Mouse (Mus musculus) layer of hippocampus, postnatal 10 days (tissue): Measurements from ENCODE around the gene Ttc26. TPM values are rescaled to one million over a fixed set of nuclear protein-coding genes. Genes with fewer than 3 reads are reported as not detected.
"Not testable (repeated sequence)": the region's sequence is repeated elsewhere in the genome, so short reads cannot be mapped to it uniquely, and the experiment has no call there.

ENCODE experiments used
- DNase-seq, 2 experiments: peaks; one replicate each; pipeline ENCODE4 v3.0.0; 2021; ENCODE audit warnings: low spot score in 2 of 2
- total RNA-seq, 2 experiments: library from RNA; stranded (reverse); gene quantifications; 2 replicates each; pipeline ENCODE4 v1.2.3; 2021

Gene Ttc26
- total RNA-seq, 2 experiments from 2014 or later = 9.8 to 10.1 TPM

DNA sequence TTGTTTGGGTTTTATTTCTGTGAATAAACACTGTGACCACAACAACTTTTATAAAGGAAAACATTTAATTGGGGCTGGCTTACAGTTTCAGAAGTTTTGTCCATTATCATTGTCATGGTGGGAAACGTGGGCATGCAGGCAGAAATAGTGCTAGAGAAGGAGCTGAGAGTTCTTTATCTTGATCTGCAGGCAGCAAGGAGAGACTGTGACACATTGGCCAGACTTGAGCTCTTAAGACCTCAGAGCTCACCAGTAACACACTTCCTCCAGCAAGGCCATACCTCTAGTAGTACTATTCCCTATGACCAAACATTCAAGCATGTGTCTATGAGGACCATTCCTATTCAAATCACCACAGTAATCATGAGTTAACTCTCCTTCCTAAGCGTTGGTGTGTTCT, 67.0 kb downstream of the Ttc26 start:
- no peak for DNase-seq

DNA sequence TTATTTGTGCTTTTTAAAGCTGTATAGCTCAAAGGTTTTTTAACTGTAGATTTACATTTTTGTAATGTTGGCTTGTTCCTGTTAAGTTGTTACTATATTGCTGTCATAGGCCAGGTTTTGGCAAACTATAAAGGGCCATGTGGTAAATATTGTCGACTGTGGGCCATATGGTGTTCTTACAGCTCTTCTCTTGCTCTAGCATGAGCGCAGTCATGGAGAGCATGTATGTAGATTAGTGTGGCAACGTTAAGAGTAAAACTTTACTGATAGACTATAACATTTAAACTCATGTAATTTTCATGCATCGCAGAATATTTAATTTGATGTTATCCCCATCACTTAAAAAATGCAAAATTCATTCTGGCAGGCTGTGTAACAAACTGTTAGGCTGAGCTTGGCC, 71.8 kb downstream of the Ttc26 start:
- no peak for DNase-seq

DNA sequence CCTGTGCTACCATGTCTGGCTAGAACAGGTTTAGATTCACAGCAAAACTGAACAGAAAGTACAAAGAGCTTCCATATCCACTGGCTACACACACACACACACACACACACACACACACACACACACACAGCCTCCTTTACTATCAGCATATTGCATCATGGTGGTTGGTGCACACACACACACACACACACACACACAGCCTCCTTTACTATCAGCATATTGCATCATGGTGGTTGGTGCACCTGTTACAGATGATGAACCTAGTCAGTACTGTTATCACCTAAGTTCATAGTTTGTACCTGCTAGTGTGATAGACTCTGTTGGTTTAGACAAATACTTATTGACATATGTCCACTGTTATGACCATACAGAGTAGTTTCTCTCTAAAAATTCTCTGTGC, 75.2 kb downstream of the Ttc26 start:
- DNase-seq = not testable (repeated sequence)

DNA sequence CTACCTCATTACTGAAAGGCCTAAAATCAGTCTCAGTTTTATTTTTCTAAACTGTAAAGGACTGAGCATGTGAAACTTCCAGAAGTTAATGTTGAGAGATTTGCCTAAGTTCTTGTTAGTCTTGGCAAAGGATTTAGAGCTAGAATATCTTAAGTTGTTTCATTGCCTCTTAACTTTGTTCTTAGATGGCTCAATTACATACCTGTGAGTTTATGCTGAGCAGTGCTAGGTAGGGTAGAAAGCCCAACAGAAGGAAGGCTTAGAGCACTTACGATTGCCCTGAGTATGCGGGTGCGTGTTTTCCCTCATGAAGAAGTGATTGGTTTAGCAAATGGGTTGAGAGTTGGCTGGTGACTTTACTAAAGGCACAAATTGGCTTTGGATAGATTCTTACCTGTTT, 76.8 kb downstream of the Ttc26 start:
- DNase-seq = no peak

DNA sequence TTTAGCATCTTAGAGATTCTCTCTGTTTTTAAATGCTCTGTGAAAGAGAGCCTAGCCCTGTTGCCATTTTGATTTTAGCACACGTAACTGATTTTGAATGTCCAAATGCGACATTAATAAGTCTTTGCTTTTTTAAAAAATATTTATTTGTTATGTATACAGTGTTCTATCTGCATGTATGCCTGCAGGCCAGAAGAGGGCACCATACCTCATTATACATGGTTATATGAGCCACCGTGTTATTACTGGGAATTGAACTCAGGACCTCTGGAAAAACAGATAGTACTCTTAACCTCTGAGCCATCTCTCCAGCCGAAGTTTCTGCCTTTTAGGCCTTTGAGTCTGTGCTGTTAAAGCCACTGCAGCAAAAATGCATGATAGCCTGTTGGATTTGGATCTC, 88.3 kb downstream of the Ttc26 start:
- DNase-seq = no peak

Other genes with a start within 250 kb of the Ttc26 start
- gene D630045J12Rik, start 127.5 kb upstream of the Ttc26 start, total RNA-seq = 10 to 100 TPM; 40.9 to 41.7 TPM
- 1 to 10 TPM; 3.6 to 4.1 TPM for gene Zc3hav1l, start 82.2 kb upstream of the Ttc26 start, total RNA-seq
- gene Zc3hav1, start 26.9 kb upstream of the Ttc26 start, total RNA-seq = 1 to 10 TPM; 3.0 to 3.1 TPM
- gene Ubn2, start 52.5 kb downstream of the Ttc26 start, total RNA-seq = 10 to 100 TPM; 38.3 to 44.0 TPM
- 10 to 100 TPM; 49.8 to 57.9 TPM for gene Fmc1, start 152.0 kb downstream of the Ttc26 start, total RNA-seq
- 100 to 1,000 TPM; 176 to 197 TPM for gene Luc7l2, start 169.9 kb downstream of the Ttc26 start, total RNA-seq